Mouse (Mus musculus) spleen, postnatal 14 days (tissue): ENCODE measurements around the gene Fchsd2.
A peak's percentile ranks its signal among the peaks of the same experiment; 100 is the strongest.

ENCODE experiments used
- DNase-seq, 2 experiments: peaks; one replicate each; pipeline ENCODE4 v3.0.0; 2021 to 2022; ENCODE audit warnings: low spot score in 2 of 2

The Fchsd2 gene

GRCm38 (mm10) chr7:101092618-101093017 lies at the start of gene Fchsd2:
TSS of gene Fchsd2 (plus strand) at chr7:101092863.
- DNase-seq = peak in 1 of 2 experiments; percentile 20

GRCm38 (mm10) chr7:101043846-101044541 lies 48.7 kb upstream of the Fchsd2 start:
- DNase-seq = no peak

DNA sequence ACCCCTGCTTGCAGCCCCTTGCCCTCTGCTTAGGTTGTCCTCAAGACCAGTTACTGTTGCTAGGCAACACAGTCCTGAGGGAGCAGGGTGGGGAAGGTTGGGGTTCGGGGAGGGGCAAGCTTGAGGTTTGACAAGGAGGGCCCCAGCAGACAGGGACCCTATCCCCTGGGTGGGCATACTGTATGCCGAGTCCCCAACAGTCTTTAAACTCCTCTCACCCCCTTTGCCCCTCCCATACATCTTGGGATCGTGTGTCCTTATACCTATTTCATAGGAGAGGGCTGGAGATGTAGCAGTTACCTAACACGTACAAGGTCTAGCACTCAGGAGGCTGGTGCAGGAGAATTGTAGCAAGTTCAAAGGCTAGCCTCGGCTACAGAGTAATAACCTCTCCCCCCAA lies 44.4 kb upstream of the Fchsd2 start:
- DNase-seq = no peak

- DNase-seq = no peak
Measured at GRCm38 (mm10) chr7:101049326-101050087, 43.2 kb upstream of the Fchsd2 start.

- no peak for DNase-seq
Measured at GRCm38 (mm10) chr7:101050724-101051550, 41.7 kb upstream of the Fchsd2 start.

GRCm38 (mm10) chr7:101051551-101052221 lies 41.0 kb upstream of the Fchsd2 start:
- DNase-seq = peak in 1 of 2 experiments; percentile 30

DNA sequence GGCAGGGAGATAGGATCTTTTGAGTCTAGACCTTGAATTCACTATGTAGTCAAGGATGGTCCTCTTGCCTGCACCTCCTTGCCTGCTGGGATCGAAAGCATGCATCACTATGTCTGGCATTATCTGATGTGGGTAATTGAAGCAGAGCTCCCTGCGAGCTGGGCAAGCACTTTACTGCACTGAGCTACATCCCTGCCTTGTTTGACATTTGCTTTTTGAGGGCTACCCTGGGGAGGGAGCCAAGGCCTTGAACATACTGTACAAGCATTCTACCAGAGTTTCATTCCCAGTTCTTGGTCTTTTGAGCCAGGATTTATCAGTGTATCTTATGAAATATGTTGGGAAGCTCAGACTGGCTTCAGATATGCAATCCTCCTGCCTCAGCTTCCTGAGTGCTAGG lies 39.5 kb upstream of the Fchsd2 start:
- no peak for DNase-seq

GRCm38 (mm10) chr7:101057309-101057708 lies 35.4 kb upstream of the Fchsd2 start:
- no peak for DNase-seq

- DNase-seq = no peak
Measured at GRCm38 (mm10) chr7:101059188-101059587, 33.5 kb upstream of the Fchsd2 start.

DNA sequence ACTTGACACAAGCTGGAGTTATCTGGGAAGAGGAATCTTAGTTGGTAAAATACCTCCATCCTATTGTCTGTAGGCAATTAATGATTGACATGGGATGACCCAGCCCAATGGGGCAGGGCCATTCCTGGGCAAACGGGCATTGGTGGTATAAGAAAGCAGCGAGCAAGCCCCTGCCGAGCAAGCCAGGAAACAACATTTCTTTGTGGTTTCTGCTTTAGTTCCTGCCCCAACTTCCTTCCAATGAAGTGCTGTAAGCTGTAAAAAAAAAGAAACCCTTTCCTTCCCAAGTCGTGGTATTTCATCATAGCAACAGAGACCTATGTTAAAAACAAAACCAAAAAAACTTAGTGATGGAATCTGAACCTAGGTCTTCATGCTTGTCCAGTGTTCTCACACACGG lies 32.2 kb upstream of the Fchsd2 start:
- DNase-seq = no peak

GRCm38 (mm10) chr7:101061381-101061780 lies 31.3 kb upstream of the Fchsd2 start:
- peak; percentile 35 to 64 for DNase-seq

GRCm38 (mm10) chr7:101062246-101062645 lies 30.4 kb upstream of the Fchsd2 start:
- no peak for DNase-seq

- DNase-seq = no peak
Measured at GRCm38 (mm10) chr7:101063523-101063922, 29.1 kb upstream of the Fchsd2 start.

GRCm38 (mm10) chr7:101064697-101065688 lies 27.7 kb upstream of the Fchsd2 start:
- DNase-seq = no peak

DNA sequence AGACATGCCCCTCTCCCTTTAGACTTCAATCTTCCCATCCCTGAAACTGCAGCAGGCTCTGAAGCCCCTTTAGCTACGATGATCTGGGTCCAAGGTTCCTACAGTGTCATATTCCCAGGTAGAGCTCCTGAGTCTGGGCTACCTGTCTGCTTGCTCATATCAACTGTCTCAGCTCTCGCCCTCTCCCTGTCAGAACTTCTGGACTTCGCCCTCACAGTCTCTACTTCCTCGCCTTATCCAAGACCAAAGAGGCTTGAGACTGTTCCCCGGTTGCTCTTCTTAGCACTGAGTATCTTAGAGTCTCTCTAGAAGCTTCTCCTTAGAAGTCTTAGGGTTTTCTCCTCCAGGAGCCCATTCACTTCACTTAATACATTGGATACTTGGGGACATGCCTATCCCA lies 26.7 kb upstream of the Fchsd2 start:
- no peak for DNase-seq

- DNase-seq = no peak
Measured at GRCm38 (mm10) chr7:101066650-101067346, 25.9 kb upstream of the Fchsd2 start.

GRCm38 (mm10) chr7:101067521-101067920 lies 25.1 kb upstream of the Fchsd2 start:
- DNase-seq = no peak

GRCm38 (mm10) chr7:101069271-101069670 lies 23.4 kb upstream of the Fchsd2 start:
- no peak for DNase-seq

DNA sequence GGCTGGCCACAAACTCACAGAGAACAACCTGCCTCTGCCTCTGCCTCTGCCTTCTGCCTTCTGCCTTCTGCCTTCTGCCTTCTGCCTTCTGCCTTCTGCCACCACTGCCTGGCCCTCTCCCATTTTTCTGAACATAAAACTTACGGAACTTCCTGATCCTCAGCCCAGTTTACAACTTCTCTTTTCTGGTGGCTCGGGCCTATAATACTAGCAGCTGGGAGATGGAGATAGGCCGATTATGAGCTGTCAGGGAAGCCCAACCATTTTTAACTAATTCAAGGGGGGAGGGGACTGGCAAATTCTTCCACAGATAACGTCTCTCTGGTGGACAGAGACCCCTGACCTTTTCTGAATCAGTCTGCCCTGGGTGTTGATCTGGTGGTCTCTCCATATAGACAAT lies 22.3 kb upstream of the Fchsd2 start:
- no peak for DNase-seq

DNA sequence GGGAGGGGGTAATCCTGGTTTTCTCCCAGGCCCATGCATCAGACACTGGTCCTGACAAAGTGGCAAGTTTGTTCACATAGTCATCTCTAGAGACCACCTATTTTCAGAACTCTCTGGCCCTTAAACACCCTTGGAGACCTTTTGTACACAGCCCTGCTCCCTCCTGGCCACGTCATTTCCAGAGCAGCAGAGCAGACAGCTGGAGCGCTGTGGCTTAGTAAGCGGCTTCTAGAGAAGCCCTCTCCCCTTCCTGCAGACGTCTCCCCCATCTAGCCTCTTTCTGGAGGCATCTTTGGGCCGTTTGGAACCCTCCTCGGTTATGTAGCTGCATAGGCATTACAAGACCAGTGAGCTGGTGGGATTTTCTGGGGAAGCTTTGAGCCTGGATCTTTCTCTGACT lies 21.6 kb upstream of the Fchsd2 start:
- DNase-seq = no peak
